Mouse (Mus musculus) CD4-positive naive resting alpha-beta T cell, adult 57 days (primary cell): Measurements from ENCODE around the gene Olfr212. TPM values are rescaled to one million over a fixed set of nuclear protein-coding genes. Genes with fewer than 3 reads are reported as not detected.

ENCODE experiments used
- total RNA-seq: library from RNA; stranded (reverse); gene quantifications from one replicate; pipeline ENCODE4 v1.2.4, GENCODE M21; 2023

The Olfr212 gene
- not detected for total RNA-seq

DNA sequence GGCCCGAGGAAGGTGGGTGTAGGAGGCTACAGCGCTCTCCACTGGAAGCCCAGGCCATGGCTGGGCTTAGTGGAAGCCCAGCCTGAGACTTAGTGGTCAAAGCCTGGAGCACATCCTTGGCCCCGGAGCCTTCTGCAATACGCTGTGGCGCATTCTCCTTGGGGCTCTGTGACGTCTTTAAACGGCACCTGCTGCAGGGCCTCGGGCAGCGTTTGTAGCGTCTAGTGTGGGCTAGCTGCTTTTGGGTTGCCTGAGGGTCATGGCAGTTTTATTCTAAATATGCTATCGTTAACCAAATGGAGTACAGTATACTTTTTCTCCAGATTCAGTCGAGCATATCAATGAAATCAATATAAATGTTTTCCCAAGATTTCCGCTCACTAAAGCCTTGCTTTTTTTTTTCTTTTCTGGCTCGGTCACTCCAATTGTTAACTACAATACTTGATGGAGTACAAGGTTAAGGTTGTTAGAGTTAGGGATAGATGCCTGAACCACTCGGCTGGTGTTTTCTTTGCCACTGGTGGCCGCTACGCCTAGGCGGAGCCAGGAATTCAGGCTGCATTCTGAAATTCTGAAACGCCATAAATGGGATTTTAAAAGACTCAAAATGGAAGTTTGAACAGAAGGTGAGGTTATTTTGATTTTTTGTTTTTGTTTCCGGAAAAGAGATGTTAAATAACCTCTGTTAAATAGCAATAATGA is at the start of gene Olfr212:
Gene Olfr212 (plus strand): TSS at position 215 of the 702 bp plus-strand sequence.

DNA sequence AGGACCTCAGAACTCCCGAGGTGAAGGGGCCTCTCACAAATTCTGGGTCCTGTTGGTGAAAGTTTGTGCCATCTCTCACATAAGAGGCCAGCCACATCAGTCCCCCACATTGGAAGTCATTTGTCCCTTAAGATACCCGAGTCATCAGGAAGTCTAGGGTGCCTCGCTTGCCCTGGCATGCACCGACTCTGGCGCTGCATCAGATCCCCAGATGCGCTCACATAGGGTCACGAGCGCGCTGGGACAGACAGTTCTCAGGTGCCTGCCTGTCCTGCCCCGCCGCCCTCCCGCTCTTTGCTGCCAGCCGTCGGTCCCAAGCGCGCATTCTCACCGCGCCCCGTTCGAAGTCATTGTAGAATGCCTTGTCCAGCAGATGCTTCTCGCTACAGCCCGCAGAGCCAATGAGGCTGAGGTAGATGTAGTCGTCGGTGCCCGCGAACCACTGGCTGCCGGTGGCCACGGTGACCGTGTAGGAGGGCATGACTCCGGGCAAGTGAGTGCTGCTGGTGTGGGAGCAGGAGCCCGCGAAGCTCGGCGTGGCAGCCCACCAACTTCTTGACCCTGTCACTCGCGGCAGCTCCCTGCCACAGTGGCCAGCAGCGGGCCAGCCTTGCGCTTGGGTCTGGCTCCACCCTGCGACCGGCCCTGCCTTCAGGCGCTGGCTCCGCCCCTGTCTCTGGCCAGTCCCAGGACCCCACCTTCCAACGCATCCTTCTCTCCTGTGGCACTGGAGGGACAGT is 45.6 kb upstream of the Olfr212 start, which contains the start of gene Alox5:
Gene Alox5 (minus strand): TSS at position 635 of the 740 bp plus-strand sequence.

DNA sequence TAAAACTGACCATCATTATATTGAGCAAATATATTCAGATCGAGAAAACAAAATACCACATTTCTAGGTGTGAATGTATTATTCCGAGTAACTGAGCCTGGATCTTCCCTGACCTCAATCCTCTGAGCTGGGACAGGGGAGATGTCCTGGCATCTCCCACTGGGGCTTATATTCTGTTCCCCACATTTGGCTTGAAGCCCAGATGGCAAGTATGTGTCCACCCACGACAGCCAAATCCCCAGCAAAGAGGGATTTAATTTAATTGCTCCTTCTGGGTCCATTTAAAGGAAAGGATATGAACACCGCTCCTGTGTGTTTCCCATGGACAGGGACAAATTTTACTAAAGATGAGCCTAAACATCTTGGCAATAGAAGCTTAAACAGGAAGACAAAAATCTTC is 17.5 kb upstream of the Olfr212 start, which contains the start of gene Olfr211:
Gene Olfr211 (plus strand): TSS at position 301 of the 400 bp plus-strand sequence.

DNA sequence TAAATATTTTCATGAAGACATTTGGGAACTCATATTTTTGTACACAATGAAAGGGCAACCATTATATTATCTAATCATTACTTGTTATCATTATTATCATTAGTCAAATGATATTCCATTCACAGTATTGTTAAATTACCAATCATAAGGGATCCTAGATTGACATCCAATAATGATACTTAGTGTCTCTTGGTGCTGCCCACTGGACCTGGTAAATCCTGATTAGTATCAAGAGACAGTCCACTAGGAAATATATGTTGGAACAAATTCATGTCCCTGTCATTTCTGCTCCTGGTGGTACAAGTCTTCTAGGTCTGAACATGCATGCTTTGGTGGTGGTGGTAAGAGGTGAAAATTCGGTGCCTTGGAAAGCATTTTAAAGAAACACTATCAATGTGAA is 31.8 kb downstream of the Olfr212 start, which contains the start of gene Olfr213:
Gene Olfr213 (plus strand): TSS at position 301 of the 400 bp plus-strand sequence.

GRCm38 (mm10) chr6:116550841-116551240 is 44.5 kb downstream of the Olfr212 start, which contains the start of gene Gm5580:
Gene Gm5580, plus strand, starts transcription at chr6:116551141.

DNA sequence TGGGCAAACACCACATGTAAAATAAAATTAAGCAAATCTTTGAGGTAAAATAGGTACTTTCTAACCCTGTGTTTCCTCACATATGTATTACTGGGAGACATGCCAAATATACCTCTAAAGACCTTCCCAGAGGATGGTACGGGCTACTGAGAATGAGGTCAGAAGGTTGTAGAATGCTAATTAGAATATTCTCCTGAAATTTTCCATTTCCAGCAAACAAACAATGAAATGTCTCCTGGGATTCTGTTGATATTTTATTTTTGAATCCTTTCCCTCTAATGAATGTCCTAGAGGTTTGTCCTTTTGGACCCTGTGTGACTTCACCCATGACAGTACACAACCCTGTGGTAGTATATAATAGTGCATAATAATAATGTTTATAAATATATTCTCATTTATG is 47.6 kb downstream of the Olfr212 start, which contains the start of gene Olfr214:
Gene Olfr214 (plus strand): TSS at position 301 of the 400 bp plus-strand sequence.

Other genes starting within 250 kb of the Olfr212 start
- 2.2 TPM for gene Zfand4, start 242.3 kb upstream of the Olfr212 start, total RNA-seq
- 1.2 TPM for gene March8, start 168.5 kb upstream of the Olfr212 start, total RNA-seq
- 0.50 TPM for gene Alox5, start 45.3 kb upstream of the Olfr212 start, total RNA-seq
- gene Olfr211, start 17.4 kb upstream of the Olfr212 start, total RNA-seq, result not detected
- not detected for gene Olfr213, start 31.9 kb downstream of the Olfr212 start, total RNA-seq
- gene Gm5580, start 44.6 kb downstream of the Olfr212 start, total RNA-seq, result 3.4 TPM
- not detected for gene Olfr214, start 47.7 kb downstream of the Olfr212 start, total RNA-seq
- not detected for gene Olfr215, start 77.7 kb downstream of the Olfr212 start, total RNA-seq
- gene Zfp422, start 122.5 kb downstream of the Olfr212 start, total RNA-seq, result 17.9 TPM
- gene Depp1, start 144.1 kb downstream of the Olfr212 start, total RNA-seq, result not detected
- 3.3 TPM for gene Rassf4, start 167.4 kb downstream of the Olfr212 start, total RNA-seq
- gene Tmem72, start 210.4 kb downstream of the Olfr212 start, total RNA-seq, result 0.18 TPM